ENCODE assay signal across 8 mouse cellular contexts in genomic region chr16:31592973-31593683, GRCm38 (mm10).
DNase-seq lines count a peak whose midpoint lies in the region; TF ChIP-seq lines count a peak whose summit lies in the region.

No protein-coding gene starts in this region.

- H3K79me2 ChIP-seq in heart, adult 2 months (replicated peaks; ENCODE audit: control insufficient read depth, insufficient read depth, low read length) = no peaks in the 10 kb centered on the region

- no peak for TF ChIP-seq POLR2A in heart, adult 2 months (IDR thresholded peaks at IDR 0.05; ENCODE audit: insufficient read depth, low read depth, low read length)

- no peak overlapping the region for H3K9ac ChIP-seq in heart, adult 2 months (ENCODE audit: low read depth, low read length)

- peak; percentile 69 for DNase-seq in left cerebral cortex, adult 11 months (ENCODE audit: low spot score)
- no peak for DNase-seq in left cerebral cortex, postnatal 10 days (ENCODE audit: extremely low spot score in 1 of 2, low spot score in 2 of 2)
- peak; percentile 95 for DNase-seq in brain, adult 2 months (ENCODE audit: low read depth, low spot score)
- DNase-seq in heart, adult 2 months = peak; percentile 44 to 67
- DNase-seq in layer of hippocampus, adult 11-12 months (ENCODE audit: low spot score) = peak; percentile 71
- peak; percentile 34 for DNase-seq in lung, postnatal 14 days
- no peak for DNase-seq in natural killer cell, adult 2 months (ENCODE audit: low spot score in 2 of 2)
- DNase-seq in spleen, postnatal 10 days (ENCODE audit: low spot score in 2 of 2) = no peak

- no peaks in the 10 kb centered on the region for H3K27me3 ChIP-seq in heart, adult 2 months (ENCODE audit: control insufficient read depth, insufficient read depth, low read length)

- H3K36me3 ChIP-seq in heart, adult 2 months (ENCODE audit: control insufficient read depth, insufficient read depth, low read length) = no peaks in the 10 kb centered on the region

- TF ChIP-seq EP300 in heart, adult 2 months (IDR thresholded peaks at IDR 0.05; ENCODE audit: insufficient read depth, low read depth, low read length) = no peak

- H3K4me1 ChIP-seq in heart, adult 2 months (ENCODE audit: control insufficient read depth, insufficient read depth, low read length) = peaks cover 2% of the 10 kb centered on the region

- intact Hi-C loops in left cerebral cortex, postnatal 10 days (cut with DNase I) = no loop called here
- intact Hi-C loops in heart, adult 2 months (cut with DNase I) = loop anchor here (5.0 kb wide), 1 partner anchor 69 kb away; the partner anchor contains the start of gene Dlg1

- no peak overlapping the region for H3K4me3 ChIP-seq in heart, adult 2 months

- 44% methylated on average over 9 of the region's 9 CpGs for WGBS in heart, adult 2 months

- no peak for TF ChIP-seq CTCF in heart, adult 2 months (IDR thresholded peaks at IDR 0.05)

- H3K27ac ChIP-seq in heart, adult 2 months = peak overlapping the region; percentile 57

Comparison
In these comparisons a context has a peak if more than half of its experiments do, and no peak if none do; other contexts are left out.
1. DNase-seq: peak in left cerebral cortex, adult 11 months (single experiment), brain, adult 2 months (single experiment), heart, adult 2 months (2 of 2), layer of hippocampus, adult 11-12 months (single experiment) and lung, postnatal 14 days (single experiment); none in left cerebral cortex, postnatal 10 days (0 of 2), natural killer cell, adult 2 months (0 of 2) and spleen, postnatal 10 days (0 of 2).